Mouse (Mus musculus) adipocyte (in vitro differentiated cells): ENCODE results near the gene Ppp1r1b.
A peak's percentile ranks its signal among the peaks of the same experiment; 100 is the strongest.
"Not testable (repeated sequence)": the region's sequence is repeated elsewhere in the genome, so short reads cannot be mapped to it uniquely, and the experiment has no call there.

Experiments
- DNase-seq: peaks from one replicate; pipeline ENCODE4 v3.0.0-alpha.2; 2016; ENCODE audit warnings: low spot score

Ppp1r1b gene

DNA sequence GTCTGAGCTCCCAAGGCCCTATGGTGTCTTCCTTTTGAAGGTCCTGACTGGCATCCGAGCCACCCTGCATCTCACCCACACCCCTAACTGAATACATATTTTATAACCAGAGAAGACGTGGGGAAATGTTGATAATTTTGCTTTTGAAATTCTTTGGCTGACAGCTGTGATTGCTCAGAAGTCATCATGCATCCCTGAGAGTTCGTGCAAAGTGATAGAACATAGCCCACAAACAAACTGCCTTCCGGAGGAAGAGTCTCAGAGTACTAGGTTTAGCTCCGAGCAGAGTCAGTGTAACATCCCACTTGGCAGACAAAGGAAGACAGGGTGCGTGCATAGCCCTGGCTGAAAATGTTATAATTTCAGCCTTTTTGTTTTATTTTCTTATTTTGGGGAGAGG, 25.0 kb downstream of the Ppp1r1b start:
- DNase-seq: no peak

DNA sequence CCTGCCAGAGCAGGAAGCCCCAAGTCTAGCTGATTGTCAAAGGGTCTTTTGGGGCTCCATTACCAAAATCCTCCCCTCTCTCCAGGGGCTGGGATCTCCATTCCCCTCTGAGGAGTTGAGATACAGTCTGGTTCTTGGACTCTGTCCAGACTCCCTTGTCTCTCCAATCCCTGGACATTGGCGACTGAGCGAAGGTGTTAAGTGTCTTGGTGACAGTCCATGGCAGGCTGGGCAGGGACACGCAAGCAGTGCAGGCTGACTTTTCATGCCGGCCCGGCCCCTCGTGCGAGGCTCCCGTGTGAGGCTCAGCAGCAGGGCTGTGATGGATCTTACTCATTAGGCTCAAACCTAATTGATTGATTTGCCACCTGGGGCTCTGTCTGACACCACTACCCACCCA, 26.1 kb downstream of the Ppp1r1b start:
- DNase-seq: no peak

DNA sequence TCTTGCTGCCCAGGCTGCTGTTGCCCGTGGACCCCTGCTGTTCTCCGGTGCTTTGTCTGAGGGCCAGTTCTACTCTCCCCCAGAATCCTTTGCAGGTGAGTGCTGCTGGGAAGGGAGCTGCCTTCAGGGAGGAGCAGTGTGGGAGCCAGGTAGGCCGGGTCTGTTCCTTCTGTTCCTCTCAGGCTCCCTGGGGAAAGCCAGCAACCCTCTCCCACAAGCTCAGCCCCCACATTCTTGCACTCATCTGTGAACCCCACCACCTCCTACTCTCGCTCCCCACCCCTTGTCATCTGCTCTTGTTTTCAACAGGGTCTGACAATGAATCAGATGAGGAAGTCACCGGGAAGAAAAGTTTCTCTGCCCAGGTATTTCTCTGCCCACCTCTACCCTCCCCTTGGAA, 28.6 kb downstream of the Ppp1r1b start:
- no peak for DNase-seq

DNA sequence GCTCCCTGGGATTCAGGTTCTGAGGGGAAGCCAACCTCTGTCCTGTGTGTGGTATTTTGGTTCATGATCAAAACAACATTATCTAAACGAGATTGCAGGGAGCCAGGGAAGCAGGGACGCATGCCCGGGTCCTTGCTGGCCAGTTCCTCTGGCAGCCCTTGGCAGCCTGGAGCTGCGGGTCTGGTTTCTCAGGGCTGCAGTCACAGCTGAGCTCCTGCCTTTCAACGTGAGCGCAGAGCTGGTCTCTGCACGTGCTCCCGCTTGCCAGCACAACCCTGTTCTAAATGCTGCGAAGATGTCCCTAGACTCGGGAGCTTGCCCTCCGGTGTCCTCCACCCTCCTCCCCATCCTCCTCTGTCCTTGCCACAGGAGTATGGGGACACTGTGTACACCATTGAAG, 29.6 kb downstream of the Ppp1r1b start:
- DNase-seq: no peak

DNA sequence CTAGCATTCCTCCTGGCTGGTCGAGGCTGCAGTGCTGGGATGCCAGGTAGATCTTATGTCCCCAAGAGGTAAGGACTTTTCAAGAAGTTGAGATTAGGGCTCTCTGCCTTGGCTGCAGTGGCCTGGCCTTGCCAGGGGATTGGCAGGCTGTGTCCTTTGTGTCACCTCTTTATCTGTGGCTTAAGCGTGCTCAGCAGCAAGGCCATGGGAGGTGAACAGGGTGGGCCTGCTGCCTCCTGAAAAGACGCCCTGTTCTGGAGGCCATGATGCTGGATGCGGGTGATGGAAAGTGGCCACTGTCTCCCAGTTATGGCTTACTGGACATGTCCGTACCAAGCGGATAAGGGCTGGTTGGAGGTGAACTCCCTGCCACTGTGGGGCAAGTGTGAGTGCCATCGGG, 31.2 kb downstream of the Ppp1r1b start:
- DNase-seq: no peak

DNA sequence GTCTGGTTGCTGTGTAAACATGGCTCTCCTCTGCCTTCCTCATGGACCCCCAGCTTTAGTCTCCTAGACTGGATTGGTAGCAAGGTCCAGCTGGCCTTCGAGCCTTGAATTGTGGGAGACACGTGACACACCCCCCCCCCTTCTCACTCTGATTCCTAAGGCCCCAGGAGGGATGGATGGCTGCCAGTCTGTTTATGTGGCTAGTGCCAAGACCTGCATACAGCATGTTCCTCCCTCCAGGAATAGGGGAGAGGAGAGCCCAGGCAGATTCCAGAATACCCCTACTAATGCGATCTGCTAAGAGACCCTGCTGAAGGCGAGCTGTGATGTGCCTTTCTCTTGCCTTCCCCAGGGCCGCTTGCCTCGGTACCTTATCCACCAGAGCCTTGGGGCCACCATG, 31.9 kb downstream of the Ppp1r1b start:
- DNase-seq: no peak

DNA sequence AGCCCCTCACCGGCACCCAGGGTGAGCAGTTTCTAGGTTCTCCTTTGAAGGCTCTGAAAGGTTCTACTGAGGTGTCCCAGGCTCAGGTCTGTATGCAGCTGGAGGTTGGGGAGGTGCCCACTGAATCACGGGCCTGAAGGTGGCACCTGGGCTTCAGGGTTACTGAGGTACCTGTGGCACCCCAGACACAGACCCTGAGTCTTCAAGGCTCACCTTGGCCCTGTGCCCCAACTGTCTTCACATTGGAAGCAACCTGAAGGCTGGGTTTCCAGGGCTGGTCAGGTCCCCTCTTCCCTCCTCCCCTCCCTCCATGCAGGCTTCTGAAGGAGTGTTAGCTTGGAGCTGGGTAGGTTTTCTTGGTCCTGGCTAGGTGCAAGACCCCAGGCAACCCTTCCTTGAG, 33.4 kb downstream of the Ppp1r1b start:
- DNase-seq: no peak

DNA sequence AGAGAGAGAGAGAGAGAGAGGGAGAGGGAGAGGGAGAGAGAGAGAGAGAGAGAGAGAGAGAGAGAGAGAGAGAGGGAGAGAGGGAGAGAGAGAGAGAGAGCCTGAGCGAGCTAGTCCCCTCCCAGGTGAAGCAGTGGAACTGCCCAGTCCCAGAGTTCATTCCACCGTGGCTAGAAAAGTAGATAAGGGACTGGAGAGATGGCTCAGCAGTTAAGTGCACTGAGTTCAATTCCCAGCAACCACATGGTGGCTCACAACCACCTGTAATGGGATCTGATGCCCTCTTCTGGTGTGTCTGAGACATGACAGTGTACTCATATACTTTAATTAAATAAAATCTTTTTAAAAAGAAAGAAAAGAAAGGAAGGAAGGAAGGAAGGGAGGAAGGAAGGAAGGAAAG, 34.2 kb downstream of the Ppp1r1b start:
- DNase-seq: not testable (repeated sequence)

DNA sequence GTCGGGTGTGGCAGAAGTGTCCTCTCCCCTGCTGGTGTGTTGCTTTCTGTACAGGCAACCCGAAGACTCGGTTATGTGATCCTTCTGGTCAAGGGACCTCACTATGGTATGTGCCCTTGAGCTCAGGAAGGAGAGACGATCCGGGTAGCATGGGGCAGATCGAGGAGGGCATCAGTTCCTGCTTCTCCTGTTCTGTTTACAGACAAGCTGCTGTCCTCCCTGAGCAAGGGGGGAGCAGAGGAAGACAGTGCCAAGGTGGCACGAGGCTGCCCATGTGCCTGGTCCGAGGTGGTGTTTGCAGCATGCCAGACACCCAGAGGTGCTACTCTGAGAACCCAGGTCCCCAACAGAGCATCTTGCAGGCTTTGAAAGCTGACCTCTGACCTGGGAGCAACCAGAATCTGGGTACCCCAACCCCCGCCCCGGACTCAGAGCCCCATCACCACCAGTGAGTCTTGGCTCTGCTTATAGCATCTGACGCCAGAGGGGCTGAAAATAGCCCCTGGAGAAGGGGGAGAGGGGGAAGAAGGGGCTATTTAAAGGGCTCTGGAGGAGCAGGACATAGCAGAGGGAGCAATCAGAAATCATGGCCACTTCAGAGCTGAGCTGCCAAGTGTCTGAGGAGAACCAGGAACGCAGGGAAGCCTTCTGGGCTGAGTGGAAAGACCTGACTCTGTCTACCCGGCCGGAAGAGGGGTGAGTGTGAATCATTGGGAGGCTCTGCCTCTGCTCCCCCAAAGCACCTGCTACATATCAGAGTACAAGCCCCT, 35.2 kb downstream of the Ppp1r1b start, which contains the start of gene Tcap:
Tcap (plus strand) TSS at position 551 of the 770 bp plus-strand sequence.
- no peak for DNase-seq

DNA sequence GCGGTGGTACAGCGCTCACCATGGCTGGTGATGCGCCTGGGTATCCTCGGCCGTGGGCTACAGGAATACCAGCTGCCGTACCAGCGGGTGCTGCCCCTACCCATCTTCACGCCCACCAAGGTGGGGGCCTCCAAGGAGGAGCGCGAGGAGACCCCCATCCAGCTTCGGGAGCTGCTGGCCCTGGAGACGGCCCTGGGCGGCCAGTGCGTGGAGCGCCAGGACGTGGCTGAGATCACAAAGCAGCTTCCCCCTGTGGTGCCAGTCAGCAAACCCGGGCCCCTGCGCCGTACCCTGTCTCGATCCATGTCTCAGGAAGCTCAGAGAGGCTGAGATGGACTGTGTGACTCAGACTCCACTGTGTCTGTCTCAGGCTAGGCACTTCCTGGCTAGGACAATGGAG, 36.0 kb downstream of the Ppp1r1b start:
- no peak for DNase-seq

DNA sequence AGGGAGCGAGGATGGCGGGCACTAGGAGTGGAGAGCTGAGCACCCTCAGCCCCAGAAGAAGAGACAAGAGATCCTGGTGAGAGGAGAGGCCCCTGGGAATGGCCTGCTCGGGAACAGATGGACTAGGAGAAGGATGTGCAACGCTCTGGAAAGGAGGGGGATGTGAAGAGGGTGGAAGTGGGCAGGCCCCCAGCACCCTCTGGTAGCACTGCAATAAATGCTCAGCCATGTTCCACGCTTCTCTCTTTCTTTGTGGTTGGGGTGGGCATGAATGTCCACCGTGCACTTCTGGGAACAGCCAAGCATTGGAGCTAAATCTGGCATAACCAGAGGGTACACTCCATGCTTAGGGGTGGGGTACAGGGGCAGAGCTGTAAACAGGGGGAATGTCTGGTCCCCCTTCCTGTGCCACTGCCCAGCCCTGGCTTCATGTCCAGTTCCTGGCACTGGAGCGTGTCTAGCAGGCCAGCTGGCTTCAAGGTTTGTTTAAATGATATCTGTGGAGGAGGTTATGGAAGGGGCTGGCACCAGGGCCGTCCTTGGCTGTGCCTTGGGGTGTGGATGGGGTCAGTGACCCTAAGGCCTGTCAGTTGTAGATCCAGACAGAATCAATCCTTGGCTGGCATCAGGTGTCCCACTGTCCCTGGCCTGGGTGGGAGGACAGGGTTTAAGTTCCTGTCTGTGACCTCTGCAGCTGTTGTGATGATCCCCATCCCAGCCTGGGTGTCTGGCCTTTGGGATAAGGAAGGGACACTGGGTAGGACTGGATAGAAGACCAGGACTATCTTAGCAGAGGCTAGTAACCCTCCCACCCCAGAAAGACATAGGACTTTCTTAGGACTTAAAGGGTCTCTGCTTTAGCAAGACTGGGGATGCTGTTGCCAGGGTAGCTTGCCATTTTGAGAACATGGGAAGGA, 36.8 kb downstream of the Ppp1r1b start:
- peak; percentile 43 for DNase-seq

DNA sequence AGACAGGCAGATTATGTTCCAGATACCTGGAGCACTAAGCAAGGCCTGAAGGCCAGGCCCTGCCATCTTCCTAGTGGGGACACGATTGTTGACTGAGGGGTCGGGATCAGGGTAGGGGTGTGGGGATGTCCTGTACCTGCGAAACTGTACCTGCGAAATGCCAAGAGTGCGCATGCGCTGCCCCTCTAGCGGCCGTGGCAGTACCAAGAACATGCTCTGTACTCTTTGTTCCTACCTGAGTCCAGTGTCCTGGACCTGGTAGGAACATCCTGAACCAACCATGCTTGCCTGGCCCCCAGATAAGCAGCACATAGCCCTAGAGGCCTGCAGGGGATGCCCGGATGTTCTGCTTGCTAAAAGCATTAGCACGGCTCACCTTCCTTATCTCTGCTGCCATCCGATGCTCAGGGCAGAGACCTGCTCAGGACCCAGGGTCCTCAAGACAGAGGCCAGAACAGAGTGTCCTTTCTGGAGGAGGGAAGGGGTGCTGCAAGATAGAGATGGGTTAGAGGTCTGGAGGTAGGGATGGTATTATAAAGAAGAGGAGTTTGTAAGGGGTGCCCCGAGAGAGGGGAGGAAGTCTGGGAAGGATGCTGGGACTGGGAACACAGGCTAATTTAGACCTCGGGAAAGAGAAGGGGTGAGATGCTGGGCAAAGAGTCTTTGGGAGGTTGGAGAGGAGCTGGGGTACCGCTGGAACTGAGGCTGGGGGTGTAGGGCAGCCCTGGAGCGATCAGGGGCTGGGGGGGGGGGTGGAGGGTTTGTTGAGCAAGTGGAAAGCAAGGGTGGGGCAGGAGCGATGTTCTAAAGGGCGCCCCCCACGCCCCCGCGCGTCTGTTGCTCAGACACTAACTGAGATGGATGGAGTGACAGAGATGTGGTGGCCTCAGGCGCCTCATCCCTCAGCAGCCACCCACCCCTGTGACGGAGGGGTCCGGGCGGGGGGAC, 37.7 kb downstream of the Ppp1r1b start, which contains the start of gene Pnmt:
Pnmt (plus strand) TSS at position 813 of the 948 bp plus-strand sequence.
- no peak for DNase-seq

DNA sequence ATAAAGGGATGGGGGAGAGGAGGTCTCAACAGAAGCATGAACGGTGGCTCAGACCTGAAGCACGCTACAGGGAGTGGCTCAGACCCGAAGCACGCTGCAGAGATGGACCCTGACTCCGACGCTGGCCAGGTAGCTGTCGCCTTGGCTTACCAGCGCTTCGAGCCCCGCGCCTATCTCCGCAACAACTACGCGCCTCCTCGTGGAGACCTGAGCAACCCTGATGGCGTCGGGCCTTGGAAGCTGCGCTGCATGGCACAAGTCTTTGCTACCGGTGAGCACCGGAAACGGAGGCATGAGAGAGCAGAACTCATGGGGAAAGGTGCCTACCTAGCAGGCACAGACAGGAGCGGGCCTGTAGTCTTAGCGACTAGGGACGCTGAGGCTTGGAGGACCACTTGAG, 38.4 kb downstream of the Ppp1r1b start:
- DNase-seq: no peak

DNA sequence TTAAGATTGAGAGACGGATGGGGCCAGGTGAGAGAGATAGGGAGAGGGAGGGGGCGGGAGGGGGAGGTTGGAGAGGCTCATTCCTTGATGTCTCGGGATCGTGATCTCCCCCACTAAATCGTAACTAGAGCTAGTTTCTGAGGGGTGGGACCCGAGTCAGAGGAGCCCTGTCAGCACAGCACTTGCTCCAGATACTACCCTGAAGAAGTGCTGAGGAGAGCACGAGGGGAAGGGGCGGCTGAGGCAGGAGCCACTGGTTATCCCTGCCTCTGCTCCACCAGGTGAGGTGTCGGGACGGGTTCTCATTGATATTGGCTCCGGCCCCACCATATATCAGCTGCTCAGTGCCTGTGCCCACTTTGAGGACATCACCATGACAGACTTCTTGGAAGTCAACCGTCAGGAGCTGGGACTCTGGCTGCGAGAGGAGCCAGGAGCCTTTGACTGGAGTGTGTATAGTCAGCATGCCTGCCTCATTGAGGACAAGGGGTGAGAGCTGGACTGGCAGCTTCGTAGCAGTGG, 38.9 kb downstream of the Ppp1r1b start:
- no peak for DNase-seq

DNA sequence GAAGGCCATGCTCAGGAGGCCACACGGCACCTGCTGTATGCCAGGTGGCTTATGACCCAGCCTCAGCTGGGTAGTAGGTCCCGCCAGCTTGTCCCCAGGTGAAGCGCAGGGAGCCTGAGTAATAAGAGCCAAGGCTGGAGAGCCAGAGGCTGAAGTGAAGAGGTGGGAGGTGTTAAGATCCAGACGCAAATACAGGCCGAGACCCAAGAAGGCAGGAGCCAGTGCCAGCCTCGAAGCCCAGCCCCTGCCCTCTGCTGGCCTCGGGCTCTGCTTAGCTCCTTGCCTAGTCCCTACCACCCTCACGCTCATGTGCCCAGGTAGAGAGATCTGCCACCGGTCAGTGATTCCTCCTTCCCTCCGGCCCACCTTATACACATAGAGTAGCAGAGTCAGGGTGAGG, 40.1 kb downstream of the Ppp1r1b start:
- DNase-seq: no peak

DNA sequence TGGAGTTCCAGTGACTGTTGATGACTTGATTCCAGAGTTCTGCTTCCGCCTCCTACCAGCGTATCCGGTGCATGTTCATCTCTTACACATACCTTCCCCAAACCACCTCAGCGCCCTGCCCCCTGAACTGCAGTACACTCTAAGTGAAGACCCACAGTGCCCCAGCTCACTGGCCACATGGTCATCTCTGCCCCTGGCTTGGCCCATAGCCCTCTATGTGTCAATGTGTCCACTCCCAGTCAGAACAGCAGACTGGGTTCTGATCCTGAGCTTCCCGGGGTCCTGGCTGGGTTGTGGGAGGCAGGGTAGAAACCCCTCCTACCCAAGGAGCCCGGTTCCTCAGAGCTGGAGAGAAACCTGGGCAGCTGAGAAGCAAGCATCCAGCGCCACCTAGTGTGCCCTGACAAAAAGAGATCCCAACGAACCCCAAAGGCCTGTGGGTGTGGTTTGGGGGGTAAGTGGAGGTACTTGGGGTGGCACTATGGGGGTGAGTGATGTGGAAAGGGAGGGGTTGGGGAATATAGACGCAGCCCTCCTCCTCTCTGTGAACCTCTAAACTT, 41.1 kb downstream of the Ppp1r1b start:
- DNase-seq: peak; percentile 53

DNA sequence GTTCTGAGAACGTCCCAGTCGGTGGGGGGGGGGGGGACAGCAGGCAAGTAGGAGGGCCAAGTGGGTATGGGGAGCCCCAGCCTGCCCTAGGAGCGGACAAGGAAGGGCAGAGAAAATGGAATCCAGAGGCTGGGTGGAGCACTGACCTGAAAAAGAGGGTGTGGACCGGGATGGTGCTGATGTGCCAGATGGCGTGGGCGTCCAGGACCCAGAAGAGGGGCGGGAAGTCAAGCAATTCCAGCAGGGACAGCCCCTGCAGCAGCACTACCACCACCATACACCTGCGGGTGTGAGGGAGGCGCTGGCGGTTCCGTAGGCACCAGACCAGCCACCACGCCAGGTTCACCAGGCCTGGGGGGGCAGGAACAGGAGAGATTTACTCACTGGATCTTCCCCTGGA, 41.9 kb downstream of the Ppp1r1b start:
- DNase-seq: no peak

DNA sequence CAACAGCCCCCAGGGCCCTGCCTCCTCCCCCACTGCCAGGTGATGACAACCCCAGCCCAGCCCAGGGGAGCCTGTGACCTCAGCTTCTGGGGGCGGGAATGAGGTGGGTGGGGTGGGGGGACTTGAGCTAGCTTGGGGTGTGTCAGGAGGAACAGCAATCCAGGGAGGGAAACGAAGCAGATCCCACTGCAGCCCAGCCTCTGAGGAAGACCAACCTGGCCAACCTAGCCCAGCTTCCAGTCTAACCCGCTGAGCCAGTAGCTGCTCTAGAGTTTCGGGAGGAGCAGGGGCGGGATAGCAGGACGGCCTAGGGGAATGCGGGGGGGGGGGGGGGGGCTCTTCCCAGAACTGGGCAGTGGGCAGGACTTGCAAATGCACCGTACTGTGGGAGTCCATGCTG, 43.8 kb downstream of the Ppp1r1b start:
- DNase-seq: no peak

DNA sequence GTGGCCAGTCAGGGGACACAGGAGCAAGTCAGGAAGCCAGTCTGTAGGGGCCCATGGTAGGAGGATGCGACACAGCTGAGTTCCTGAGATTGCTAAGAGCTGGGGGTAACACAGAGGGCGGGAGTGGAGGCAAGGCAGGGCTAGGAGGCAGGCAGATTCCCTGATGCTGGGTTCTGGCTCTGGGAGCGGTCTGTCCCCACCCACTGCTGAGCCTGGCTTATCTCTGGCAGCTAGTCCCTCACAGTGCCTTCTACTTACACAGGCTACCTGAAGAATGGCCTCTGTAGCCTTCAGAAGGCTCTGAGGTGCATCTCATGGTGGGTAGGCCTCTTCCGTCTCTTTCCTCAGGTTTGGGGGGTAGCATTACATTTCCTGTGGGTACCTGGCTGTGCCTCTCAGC, 44.4 kb downstream of the Ppp1r1b start:
- DNase-seq: no peak

DNA sequence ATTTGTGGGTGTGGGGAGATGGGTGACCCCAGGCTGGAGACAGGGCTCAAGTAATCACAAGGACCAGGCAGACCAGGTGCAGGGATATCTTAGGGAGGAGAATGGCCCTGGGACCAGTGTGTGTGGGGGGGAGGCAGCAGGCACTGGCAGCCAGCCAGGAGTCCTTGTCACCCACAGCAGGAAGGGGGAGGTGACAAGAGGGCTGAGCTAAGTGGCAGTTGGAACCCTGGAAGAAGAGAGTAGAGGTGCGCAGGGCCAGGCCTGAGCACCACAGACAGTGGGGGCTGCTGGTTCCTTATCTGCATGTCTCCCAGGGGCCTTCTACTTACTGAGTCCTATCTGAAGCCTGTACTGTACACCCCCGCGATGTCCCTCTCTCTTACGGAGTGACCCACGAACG, 45.1 kb downstream of the Ppp1r1b start:
- DNase-seq: no peak

DNA sequence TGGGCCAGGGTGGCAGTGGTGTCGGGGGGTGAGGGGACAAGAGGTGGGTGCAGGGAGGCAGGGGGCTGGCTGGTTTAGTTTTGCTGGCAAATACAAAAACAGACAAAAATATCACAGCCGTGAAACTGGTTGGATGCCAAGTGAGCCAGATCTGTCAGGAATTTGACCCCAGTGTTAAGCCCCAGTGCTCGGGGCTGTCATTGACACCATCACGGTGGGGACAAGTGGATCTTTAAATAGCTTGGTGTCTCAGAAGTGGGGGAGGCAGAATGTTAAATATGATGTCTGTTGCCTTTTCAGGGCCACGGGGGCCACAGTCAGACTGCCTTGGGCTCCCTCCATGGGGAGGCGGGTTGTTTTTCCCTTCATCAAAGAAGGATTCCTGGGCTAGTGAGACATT, 46.1 kb downstream of the Ppp1r1b start:
- DNase-seq: no peak
